Mouse (Mus musculus): ENCODE results near the gene Ms4a18.

GRCm38 (mm10) chr19:10988563-10988962 is 29.3 kb downstream of the Ms4a18 start:
- TF ChIP-seq CTCF (IDR thresholded peaks at IDR 0.05; ENCODE audit: control insufficient read depth, insufficient read depth, insufficient replicate concordance, low read depth, low read length) (no peak), POLR2A (IDR thresholded peaks at IDR 0.05; ENCODE audit: control insufficient read depth, low read depth, low read length) (no peak)
